Mouse (Mus musculus) neural tube, embryonic 12.5 days (tissue): ENCODE results near the gene Fam180a. TPM values are rescaled to one million over a fixed set of nuclear protein-coding genes. Genes with fewer than 3 reads are reported as not detected.

Experiments used
- ATAC-seq: fragments of 200-750 bp; cut with Nextera tagmentation; 2 replicates; pipeline ENCODE4 v1.8.0; 2017; ENCODE audit warnings: low read depth, mild to moderate bottlenecking, moderate TSS enrichment, moderate library complexity; ENCODE audit not compliant: low FRiP score
- H3K27ac ChIP-seq: fragments of 300-500 bp; sonication (generic); 2 replicates; pipeline ENCODE4 v1.5.1; 2016
- H3K27me3 ChIP-seq: fragments of 300-500 bp; sonication (generic); replicated peaks from 2 replicates; pipeline ENCODE4 v1.6.1; 2016; ENCODE audit warnings: mild to moderate bottlenecking
- H3K36me3 ChIP-seq: fragments of 300-500 bp; sonication (generic); 2 replicates; pipeline ENCODE4 v1.6.1; 2016; ENCODE audit warnings: mild to moderate bottlenecking
- H3K4me1 ChIP-seq: fragments of 300-500 bp; sonication (generic); 2 replicates; pipeline ENCODE4 v1.6.1; 2016
- H3K4me2 ChIP-seq: fragments of 300-500 bp; sonication (generic); replicated peaks from 2 replicates; pipeline ENCODE4 v1.6.1; 2016; ENCODE audit warnings: mild to moderate bottlenecking
- H3K4me3 ChIP-seq: fragments of 300-500 bp; sonication (generic); 2 replicates; pipeline ENCODE4 v1.5.1; 2016
- H3K9ac ChIP-seq: fragments of 300-500 bp; sonication (generic); 2 replicates; pipeline ENCODE4 v1.6.1; 2016; ENCODE audit warnings: mild to moderate bottlenecking
- H3K9me3 ChIP-seq: fragments of 300-500 bp; sonication (generic); 2 replicates; pipeline ENCODE4 v1.6.1; 2016; ENCODE audit warnings: mild to moderate bottlenecking
- WGBS: fragments of 180-500 bp; shearing (Covaris S2); methylation state at CpG from one replicate; pipeline ENCODE4 v1.1.7; 2016; 5-methylcytosine and 5-hydroxymethylcytosine counted together
- polyA plus RNA-seq: library from polyadenylated mRNA; unstranded; fragments of >200 nt; fragmentation: Nextera tagmentation; extraction: Ambion mirVana; gene quantifications from 2 replicates; pipeline ENCODE4 v1.2.1, GENCODE M21; 2016

Gene Fam180a
- polyA plus RNA-seq, 1 experiment from 2014 or later: not detected

- ATAC-seq: no peak
- Histone ChIP-seq H3K9me3 (no peaks in the 10 kb centered on the region), H3K4me3 (no peak overlapping the region), H3K36me3 (no peaks in the 10 kb centered on the region), H3K4me1 (no peaks in the 10 kb centered on the region), H3K9ac (no peak overlapping the region), H3K27ac (no peak overlapping the region), H3K4me2 (no peak overlapping the region), H3K27me3 (no peaks in the 10 kb centered on the region)
- WGBS: 66% methylated on average over 10 of the region's 10 CpGs
These were observed 47.9 kb downstream of the Fam180a start for GRCm38 (mm10) chr6:35277903-35278587.

- Histone ChIP-seq H3K9ac (no peak overlapping the region), H3K27me3 (no peaks in the 10 kb centered on the region), H3K4me2 (no peak overlapping the region), H3K4me1 (no peaks in the 10 kb centered on the region), H3K9me3 (0 out of 2 replicates have a peak, but pooled peaks cover 3% of the 10 kb centered on the region), H3K4me3 (no peak overlapping the region), H3K27ac (no peak overlapping the region), H3K36me3 (no peaks in the 10 kb centered on the region)
- WGBS: 81% methylated on average over 11 of the region's 11 CpGs
- no peak for ATAC-seq
These were observed 52.4 kb downstream of the Fam180a start for GRCm38 (mm10) chr6:35273391-35274082.

GRCm38 (mm10) chr6:35271868-35272765, 53.8 kb downstream of the Fam180a start:
- 77% methylated on average over 20 of the region's 20 CpGs for WGBS
- H3K4me1 ChIP-seq: no peaks in the 10 kb centered on the region
- H3K4me2 ChIP-seq: no peak overlapping the region
- H3K9me3 ChIP-seq: 0 out of 2 replicates have a peak, but pooled peaks cover 3% of the 10 kb centered on the region
- no peak for ATAC-seq
- H3K27ac ChIP-seq: no peak overlapping the region
- no peaks in the 10 kb centered on the region for H3K27me3 ChIP-seq
- no peaks in the 10 kb centered on the region for H3K36me3 ChIP-seq
- no peak overlapping the region for H3K9ac ChIP-seq
- H3K4me3 ChIP-seq: no peak overlapping the region

- Histone ChIP-seq H3K9ac (no peak overlapping the region), H3K4me1 (no peaks in the 10 kb centered on the region), H3K9me3 (0 out of 2 replicates have a peak, but pooled peaks cover 3% of the 10 kb centered on the region), H3K27me3 (no peaks in the 10 kb centered on the region), H3K36me3 (no peaks in the 10 kb centered on the region), H3K4me3 (no peak overlapping the region), H3K4me2 (no peak overlapping the region), H3K27ac (no peak overlapping the region)
- 88% methylated on average over 12 of the region's 12 CpGs for whole genome bisulfite sequencing
- ATAC-seq: no peak
These were observed 54.7 kb downstream of the Fam180a start for GRCm38 (mm10) chr6:35271094-35271855.

- 85% methylated on average over 13 of the region's 13 CpGs for WGBS
- H3K9ac ChIP-seq: no peak overlapping the region
- no peak overlapping the region for H3K27ac ChIP-seq
- H3K4me2 ChIP-seq: no peak overlapping the region
- H3K27me3 ChIP-seq: no peaks in the 10 kb centered on the region
- no peaks in the 10 kb centered on the region for H3K36me3 ChIP-seq
- H3K4me3 ChIP-seq: no peak overlapping the region
- no peaks in the 10 kb centered on the region for H3K4me1 ChIP-seq
- ATAC-seq: no peak
- H3K9me3 ChIP-seq: 0 out of 2 replicates have a peak, but pooled peaks cover 3% of the 10 kb centered on the region
These were observed 56.3 kb downstream of the Fam180a start for GRCm38 (mm10) chr6:35269643-35270042.

- Histone ChIP-seq H3K27me3 (no peaks in the 10 kb centered on the region), H3K9ac (no peak overlapping the region), H3K36me3 (peaks cover 2% of the 10 kb centered on the region; the same call in 1 of the 2 replicates), H3K4me3 (no peak overlapping the region), H3K27ac (no peak overlapping the region), H3K4me1 (no peaks in the 10 kb centered on the region), H3K4me2 (no peak overlapping the region), H3K9me3 (0 out of 2 replicates have a peak, but pooled peaks cover 3% of the 10 kb centered on the region)
- WGBS: 94% methylated on average over 13 of the region's 13 CpGs
- ATAC-seq: no peak
These were observed 57.2 kb downstream of the Fam180a start for GRCm38 (mm10) chr6:35268711-35269110.

GRCm38 (mm10) chr6:35265580-35266278, 60.2 kb downstream of the Fam180a start:
- no peak for ATAC-seq
- Histone ChIP-seq H3K27me3 (no peaks in the 10 kb centered on the region), H3K36me3 (peaks cover 28% of the 10 kb centered on the region), H3K27ac (no peak overlapping the region), H3K9ac (no peak overlapping the region), H3K4me2 (no peak overlapping the region), H3K9me3 (0 out of 2 replicates have a peak, but pooled peaks cover 3% of the 10 kb centered on the region), H3K4me1 (no peaks in the 10 kb centered on the region), H3K4me3 (no peak overlapping the region)
- WGBS: 89% methylated on average over 15 of the region's 15 CpGs

Other genes starting within 250 kb of the Fam180a start
- gene Cnot4, start 192.4 kb downstream of the Fam180a start, polyA plus RNA-seq: 32.0 and 33.1 TPM in 2 replicates
- gene Nup205, start 148.7 kb downstream of the Fam180a start, polyA plus RNA-seq: 32.6 and 37.0 TPM in 2 replicates
- 0.34 and 0.38 TPM in 2 replicates for gene Slc13a4, start 18.0 kb downstream of the Fam180a start, polyA plus RNA-seq
- gene Mtpn, start 213.7 kb upstream of the Fam180a start, polyA plus RNA-seq: 156 and 162 TPM in 2 replicates